Mouse (Mus musculus) MEL (cell line): ENCODE measurements at regions not wholly inside any gene's neighbourhood (a gene's known extent, or its start where the extent isn't known, plus 50 kb on each side); places are given as distances from the start of the nearest gene placed in this dataset.

Experiments used
- CTCF ChIP-seq, 3 experiments: IDR thresholded peaks in 2 of 3; conservative IDR thresholded peaks in 1 of 3; 2 replicates each; pipeline ENCODE4 v1.5.1; 2011 to 2012; ENCODE audit warnings: low read length in 3 of 3, low read depth in 2 of 3, mild to moderate bottlenecking in 2 of 3, improper control_type of control experiment in 1 of 3, inconsistent platforms in 1 of 3, mixed read lengths in 1 of 3, moderate library complexity in 1 of 3; ENCODE audit not compliant: control insufficient read depth in 1 of 3, insufficient read depth in 1 of 3, poor library complexity in 1 of 3, severe bottlenecking in 1 of 3
- JUND ChIP-seq: IDR thresholded peaks from 2 replicates; pipeline ENCODE4 v1.6.1; 2011; ENCODE audit warnings: low read depth, mild to moderate bottlenecking, improper control_type of control experiment, low read length
- POLR2A ChIP-seq, 2 experiments: IDR thresholded peaks; 2 replicates each; pipeline ENCODE4 v1.6.1; 2011 to 2012; ENCODE audit warnings: low read length in 2 of 2, mild to moderate bottlenecking in 2 of 2, control low read depth in 1 of 2, improper control_type of control experiment in 1 of 2, low read depth in 1 of 2, moderate library complexity in 1 of 2; ENCODE audit not compliant: control insufficient read depth in 1 of 2, insufficient read depth in 1 of 2, poor library complexity in 1 of 2
- USF1 ChIP-seq: IDR thresholded peaks from 2 replicates; pipeline ENCODE4 v1.6.1; 2014; ENCODE audit warnings: low read depth, mild to moderate bottlenecking, inconsistent platforms, low read length, improper control_type of control experiment, moderate library complexity
- ZC3H11A ChIP-seq: IDR thresholded peaks from 2 replicates; pipeline ENCODE4 v1.6.1; 2012; ENCODE audit warnings: low read depth, mild to moderate bottlenecking, inconsistent platforms, low read length, improper control_type of control experiment

DNA sequence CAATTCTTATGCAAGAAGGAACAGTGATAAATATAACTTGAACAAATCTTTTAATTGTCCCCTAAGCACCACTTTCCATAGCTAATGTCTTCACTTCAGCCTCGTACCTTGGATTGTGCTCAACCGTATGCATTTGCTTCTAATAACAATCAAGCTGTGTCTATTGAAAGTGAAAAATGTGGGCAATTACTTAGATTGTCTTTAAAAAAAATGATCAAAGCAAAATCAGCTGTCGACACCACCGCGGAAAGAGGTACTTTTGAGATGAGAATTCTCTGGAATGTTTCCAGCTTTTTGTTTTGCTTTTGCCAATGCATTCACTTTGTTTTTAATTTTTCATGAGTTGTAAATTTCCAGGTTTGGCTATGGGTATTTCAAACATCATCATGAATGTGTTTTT lies 54.1 kb upstream of the Samsn1 start:
- TF ChIP-seq CTCF (IDR thresholded peaks at IDR 0.05 in 2 of 3, conservative IDR thresholded peaks at IDR 0.05 in 1 of 3; ENCODE audit: control insufficient read depth in 1 of 3, insufficient read depth in 1 of 3, low read depth in 2 of 3, low read length in 3 of 3, poor library complexity in 1 of 3, severe bottlenecking in 1 of 3) (no peak), POLR2A (IDR thresholded peaks at IDR 0.05; ENCODE audit: control insufficient read depth in 1 of 2, insufficient read depth in 1 of 2, low read depth in 1 of 2, low read length in 2 of 2, poor library complexity in 1 of 2) (no peak), ZC3H11A (no peak), USF1 (no peak), JUND (no peak)
